Mouse (Mus musculus) liver, adult 2 months (tissue): ENCODE measurements around the gene Cpa5. TPM values are rescaled to one million over a fixed set of nuclear protein-coding genes. Genes with fewer than 3 reads are reported as not detected.

Source experiments
- DNase-seq: peaks from one replicate; pipeline ENCODE4 v3.0.0-alpha.2; 2011; ENCODE audit warnings: low read depth, low spot score; ENCODE audit errors: extremely low read depth
- H3K27ac ChIP-seq: fragments of 200-500 bp; replicated peaks from 2 replicates; pipeline ENCODE4 v1.5.1; 2012; ENCODE audit warnings: low read depth, mild to moderate bottlenecking, control low read depth, inconsistent platforms, low read length; ENCODE audit not compliant: insufficient read depth
- H3K27me3 ChIP-seq: fragments of 200-500 bp; 2 replicates; pipeline ENCODE4 v1.6.1; 2012; ENCODE audit warnings: mild to moderate bottlenecking, moderate library complexity, low read length, inconsistent platforms; ENCODE audit not compliant: control insufficient read depth, insufficient read depth
- H3K36me3 ChIP-seq: fragments of 200-500 bp; 2 replicates; pipeline ENCODE4 v1.6.1; 2012; ENCODE audit warnings: low read length, inconsistent platforms; ENCODE audit not compliant: control insufficient read depth, insufficient read depth
- H3K4me1 ChIP-seq: fragments of 200-500 bp; 2 replicates; pipeline ENCODE4 v1.6.1; 2011; ENCODE audit warnings: low read length; ENCODE audit not compliant: control insufficient read depth, insufficient read depth
- H3K4me3 ChIP-seq: fragments of 200-500 bp; 2 replicates; pipeline ENCODE4 v1.5.1; 2011; ENCODE audit warnings: low read depth, mild to moderate bottlenecking, control low read depth, low read length, moderate library complexity; ENCODE audit not compliant: insufficient read depth
- H3K79me2 ChIP-seq: fragments of 200-500 bp; 2 replicates; pipeline ENCODE4 v1.6.1; 2012; ENCODE audit warnings: inconsistent platforms, mild to moderate bottlenecking, low read length, moderate library complexity; ENCODE audit not compliant: control insufficient read depth, insufficient read depth
- H3K9ac ChIP-seq: fragments of 200-500 bp; 2 replicates; pipeline ENCODE4 v1.6.1; 2012; ENCODE audit warnings: low read depth, mild to moderate bottlenecking, control low read depth, inconsistent platforms, low read length
- CTCF ChIP-seq: fragments of 200-500 bp; IDR thresholded peaks from 2 replicates; pipeline ENCODE4 v1.5.1; 2011; ENCODE audit warnings: low read depth, low read length, control low read depth
- POLR2A ChIP-seq: fragments of 200-500 bp; IDR thresholded peaks from 2 replicates; pipeline ENCODE4 v1.6.1; 2011; ENCODE audit warnings: low read length, control low read depth; ENCODE audit not compliant: insufficient read depth; ENCODE audit errors: extremely low read depth
- WGBS: fragments of 180-500 bp; shearing (Covaris S2); methylation state at CpG from one replicate; pipeline ENCODE4 v1.1.7; 2018; 5-methylcytosine and 5-hydroxymethylcytosine counted together
- polyA plus RNA-seq: library from polyadenylated mRNA; depleted of rRNA; stranded (reverse); fragments of >200 nt; gene quantifications from 2 replicates; pipeline ENCODE4 v1.2.3, GENCODE M21; 2012
- total RNA-seq: library from RNA; depleted of rRNA; stranded (reverse); fragments of >200 nt; gene quantifications from 2 replicates; pipeline ENCODE4 v1.2.3, GENCODE M21; 2014

The Cpa5 gene
- total and polyA plus RNA-seq, 2 experiments = not detected

- no peaks in the 10 kb centered on the region for H3K4me1 ChIP-seq
- 77% methylated on average over 6 of the region's 6 CpGs for WGBS
- no peaks in the 10 kb centered on the region; the same call in 1 of the 2 replicates for H3K36me3 ChIP-seq
- DNase-seq = no peak
- H3K9ac ChIP-seq = no peak overlapping the region
- H3K27ac ChIP-seq = no peak overlapping the region
- H3K79me2 ChIP-seq = no peaks in the 10 kb centered on the region
- no peaks in the 10 kb centered on the region for H3K27me3 ChIP-seq
- H3K4me3 ChIP-seq = no peak overlapping the region
- TF ChIP-seq CTCF (no peak), POLR2A (no peak)
Measured at GRCm38 (mm10) chr6:30664776-30665175, 54.0 kb downstream of the Cpa5 start.

DNA sequence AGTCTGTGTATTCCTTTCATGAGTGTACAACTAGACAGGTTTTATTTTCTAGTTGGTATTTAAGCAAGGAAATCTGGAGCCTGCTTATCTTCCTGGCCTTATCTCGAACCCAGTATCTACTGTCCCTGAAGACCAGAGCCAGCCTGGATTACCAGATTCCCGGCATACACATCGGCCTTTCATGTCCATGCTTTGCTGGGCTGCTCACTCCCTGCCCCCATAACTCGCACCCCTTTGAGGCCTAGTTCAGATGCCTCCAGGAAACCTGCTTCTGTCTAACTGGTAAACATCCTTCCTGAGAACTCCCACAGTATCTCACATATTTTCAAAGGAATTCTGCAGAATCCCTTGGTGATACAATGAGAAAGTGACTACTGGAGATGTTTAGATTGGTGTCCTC lies 54.5 kb downstream of the Cpa5 start:
- no peak for TF ChIP-seq POLR2A
- no peak for TF ChIP-seq CTCF
- Histone ChIP-seq H3K4me3 (no peak overlapping the region), H3K9ac (no peak overlapping the region), H3K27me3 (no peaks in the 10 kb centered on the region), H3K4me1 (no peaks in the 10 kb centered on the region), H3K27ac (no peak overlapping the region), H3K36me3 (no peaks in the 10 kb centered on the region; the same call in 1 of the 2 replicates), H3K79me2 (no peaks in the 10 kb centered on the region)
- WGBS = 61% methylated on average over 4 of the region's 4 CpGs
- DNase-seq = no peak

DNA sequence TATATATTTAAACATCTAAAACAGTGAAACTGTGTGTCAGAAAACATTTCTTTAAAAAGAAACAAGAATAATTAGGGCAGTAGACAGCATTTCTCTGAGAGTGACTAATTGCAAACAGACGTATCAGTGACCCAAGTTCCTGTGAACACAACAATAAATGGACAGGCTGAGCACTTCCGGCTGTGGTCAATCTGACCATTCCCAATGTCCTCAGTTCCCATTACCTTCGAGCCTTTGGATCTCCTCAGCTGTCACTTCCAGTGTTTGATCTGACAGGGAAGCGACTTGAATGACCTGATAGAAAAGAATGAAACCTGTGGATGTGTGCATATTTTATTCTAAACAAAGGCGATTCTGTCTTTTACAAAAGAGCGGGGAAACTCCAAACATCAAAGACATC lies 55.2 kb downstream of the Cpa5 start:
- Histone ChIP-seq H3K4me1 (no peaks in the 10 kb centered on the region), H3K36me3 (no peaks in the 10 kb centered on the region)
- TF ChIP-seq CTCF (no peak), POLR2A (no peak)

GRCm38 (mm10) chr6:30667585-30667984 lies 56.8 kb downstream of the Cpa5 start:
- WGBS = 92% methylated on average over 5 of the region's 5 CpGs
- DNase-seq = no peak
- H3K4me3 ChIP-seq = no peak overlapping the region
- no peaks in the 10 kb centered on the region for H3K27me3 ChIP-seq
- H3K27ac ChIP-seq = no peak overlapping the region
- H3K4me1 ChIP-seq = no peaks in the 10 kb centered on the region
- H3K36me3 ChIP-seq = no peaks in the 10 kb centered on the region
- no peaks in the 10 kb centered on the region for H3K79me2 ChIP-seq
- no peak for TF ChIP-seq CTCF
- no peak for TF ChIP-seq POLR2A
- no peak overlapping the region for H3K9ac ChIP-seq

More for the DNA sequence above, 55.2 kb downstream of the Cpa5 start:
- no peak overlapping the region for H3K27ac ChIP-seq
- no peak overlapping the region for H3K4me3 ChIP-seq
- no peaks in the 10 kb centered on the region for H3K79me2 ChIP-seq
- DNase-seq = no peak
- no peaks in the 10 kb centered on the region for H3K27me3 ChIP-seq
- H3K9ac ChIP-seq = no peak overlapping the region
- 81% methylated on average over 6 of the region's 6 CpGs for WGBS

GRCm38 (mm10) chr6:30671696-30672095 lies 60.9 kb downstream of the Cpa5 start:
- WGBS = 87% methylated on average over 5 of the region's 5 CpGs
- Histone ChIP-seq H3K36me3 (no peaks in the 10 kb centered on the region), H3K79me2 (no peaks in the 10 kb centered on the region), H3K27ac (no peak overlapping the region), H3K27me3 (no peaks in the 10 kb centered on the region), H3K4me1 (no peaks in the 10 kb centered on the region), H3K4me3 (no peak overlapping the region), H3K9ac (no peak overlapping the region)
- TF ChIP-seq CTCF (no peak), POLR2A (no peak)
- DNase-seq = no peak

DNA sequence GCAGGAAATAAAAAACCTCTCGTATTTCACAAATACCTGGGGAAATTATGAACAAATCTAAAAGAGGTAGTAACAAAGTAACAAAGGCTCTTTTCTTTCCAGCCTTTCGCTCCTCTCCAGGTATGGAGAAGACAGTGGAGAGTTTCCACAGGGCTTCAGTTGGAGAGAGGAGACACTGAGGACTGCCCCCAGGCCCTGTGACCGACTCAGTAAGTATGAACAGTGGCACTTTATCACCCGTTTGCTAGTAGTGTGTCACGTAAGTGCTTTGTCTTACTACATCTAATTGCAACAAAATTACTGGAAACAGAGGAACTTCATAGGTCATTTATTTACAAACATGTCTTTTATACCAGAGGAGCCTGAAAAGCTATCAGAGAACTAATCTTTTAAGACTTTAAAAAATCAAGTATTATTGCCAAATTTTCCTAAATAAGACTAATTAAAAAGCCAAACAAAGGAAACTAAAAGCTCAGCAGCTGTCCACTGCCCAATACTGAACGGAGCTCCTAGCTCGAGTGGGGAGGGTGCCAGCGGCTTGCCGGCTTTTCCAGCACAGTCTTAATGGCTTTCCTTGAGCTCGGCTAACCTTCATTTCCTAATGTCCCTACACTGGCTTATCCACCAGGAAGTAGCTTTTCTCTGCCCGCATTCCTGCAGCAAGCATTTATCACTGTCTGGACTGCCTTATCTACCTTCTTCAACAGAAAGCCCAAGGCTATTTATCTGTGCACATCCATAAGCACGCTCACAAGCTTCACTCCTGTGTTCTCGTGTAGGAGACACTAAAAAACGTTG lies 63.2 kb downstream of the Cpa5 start:
- TF ChIP-seq CTCF (no peak), POLR2A (no peak)
- WGBS = 72% methylated on average over 14 of the region's 14 CpGs
- no peak overlapping the region for H3K27ac ChIP-seq
- no peaks in the 10 kb centered on the region for H3K36me3 ChIP-seq
- H3K9ac ChIP-seq = no peak overlapping the region
- no peak for DNase-seq
- no peaks in the 10 kb centered on the region for H3K27me3 ChIP-seq
- H3K4me1 ChIP-seq = no peaks in the 10 kb centered on the region
- no peaks in the 10 kb centered on the region for H3K79me2 ChIP-seq
- H3K4me3 ChIP-seq = no peak overlapping the region
